Mouse (Mus musculus) C2C12 (cell line): ENCODE measurements at regions not wholly inside any gene's neighbourhood (a gene's known extent, or its start where the extent isn't known, plus 50 kb on each side); places are given as distances from the start of the nearest gene placed in this dataset.

ENCODE experiments used
- CTCF ChIP-seq: IDR thresholded peaks from one replicate; pipeline ENCODE4 v1.5.1; 2011; ENCODE audit not compliant: control insufficient read depth, insufficient read depth, insufficient read length
- MAX ChIP-seq: IDR thresholded peaks from one replicate; pipeline ENCODE4 v1.6.1; 2011; ENCODE audit warnings: mild to moderate bottlenecking, control low read depth
- MYOD1 ChIP-seq: IDR thresholded peaks from one replicate; pipeline ENCODE4 v1.6.1; 2011; ENCODE audit warnings: low read depth; ENCODE audit not compliant: control insufficient read depth, insufficient read length

DNA sequence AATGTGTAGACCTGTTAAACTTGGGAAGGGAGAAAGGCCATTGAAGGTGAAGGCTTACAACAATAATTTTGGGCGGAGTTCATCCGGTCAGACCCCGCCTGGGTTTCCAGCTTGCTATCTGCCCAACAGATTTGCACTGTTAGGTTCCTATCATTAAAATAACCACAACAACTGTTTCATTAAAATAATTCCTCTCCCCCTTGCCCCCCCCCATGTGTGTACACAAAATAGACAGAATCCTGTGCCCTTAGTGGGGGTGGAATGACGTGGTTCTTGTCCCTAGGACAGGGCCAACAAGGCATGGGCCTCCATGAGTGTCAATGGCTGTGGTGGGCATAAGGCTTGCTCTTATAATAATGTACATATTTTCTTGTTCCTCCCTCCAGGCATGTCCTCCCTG is 65.6 kb upstream of the Ccn6 start:
- TF ChIP-seq CTCF, result no peak
- no peak for TF ChIP-seq MAX
- no peak for TF ChIP-seq MYOD1
